Mouse (Mus musculus) embryonic fibroblast, embryonic 13.5 days (primary cell): Measurements from ENCODE around the gene Rab11b. TPM values are rescaled to one million over a fixed set of nuclear protein-coding genes. Genes with fewer than 3 reads are reported as not detected.

ENCODE experiments used
- H3K27ac ChIP-seq: 2 replicates; pipeline ENCODE4 v1.5.1; 2012; ENCODE audit warnings: low read length, control low read depth, inconsistent platforms; ENCODE audit not compliant: insufficient read depth
- H3K4me1 ChIP-seq: 2 replicates; pipeline ENCODE4 v1.6.1; 2011; ENCODE audit warnings: low read length; ENCODE audit not compliant: control insufficient read depth, insufficient read depth
- H3K4me3 ChIP-seq: 2 replicates; pipeline ENCODE4 v1.5.1; 2011; ENCODE audit warnings: mild to moderate bottlenecking, control low read depth, low read length; ENCODE audit not compliant: insufficient read depth
- CTCF ChIP-seq: IDR thresholded peaks from 2 replicates; pipeline ENCODE4 v1.5.1; 2011; ENCODE audit warnings: mild to moderate bottlenecking, control low read depth, low read length, moderate library complexity, borderline replicate concordance; ENCODE audit not compliant: insufficient read depth
- POLR2A ChIP-seq: IDR thresholded peaks from 2 replicates; pipeline ENCODE4 v1.6.1; 2011; ENCODE audit warnings: low read depth, mild to moderate bottlenecking, control low read depth, low read length, moderate library complexity
- polyA plus RNA-seq: library from polyadenylated mRNA; stranded (reverse); fragments of >200 nt; gene quantifications from 2 replicates; pipeline ENCODE4 v1.2.4, GENCODE M21; 2011; ENCODE audit warnings: low read depth; ENCODE audit not compliant: missing spikeins, insufficient read length

The Rab11b gene
- polyA plus RNA-seq, 1 experiment, result 87.3 TPM

DNA sequence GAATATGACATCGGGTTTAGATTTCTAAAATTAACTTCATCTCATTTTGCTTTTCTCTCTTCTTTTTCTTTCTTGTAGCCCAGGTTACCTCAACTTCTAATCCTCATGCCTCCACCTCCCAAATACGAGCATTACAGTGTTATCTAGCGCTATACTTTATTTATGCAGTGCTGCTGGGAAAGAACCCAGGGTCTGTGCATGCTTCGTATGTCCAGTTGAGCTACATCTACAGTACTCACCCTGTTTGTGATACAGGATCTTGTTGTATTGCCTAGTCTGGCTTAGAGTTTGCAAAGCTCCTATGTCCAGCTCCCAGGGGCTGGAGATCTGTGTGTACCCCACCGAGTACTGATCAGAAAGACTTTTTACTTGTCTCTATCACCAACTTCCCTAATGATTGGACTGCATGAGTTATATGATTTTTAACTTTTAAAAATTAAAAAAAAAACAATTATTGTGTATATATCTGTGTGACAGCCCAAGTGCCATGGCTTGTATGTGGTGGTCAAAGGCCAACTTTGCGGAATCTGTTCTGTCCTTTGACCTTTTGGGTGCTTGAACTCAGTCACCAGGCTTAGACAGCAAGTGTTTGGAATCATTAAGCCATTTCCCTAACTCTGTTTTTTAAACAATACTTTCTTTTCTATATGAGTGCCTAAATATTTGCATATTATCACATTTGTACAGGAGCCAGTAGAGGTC is 13.7 kb upstream of the Rab11b start:
- Histone ChIP-seq H3K4me3 (no peak overlapping the region), H3K4me1 (peaks cover 6% of the 10 kb centered on the region), H3K27ac (no peak overlapping the region)
- no peak for TF ChIP-seq POLR2A
- TF ChIP-seq CTCF, result no peak

DNA sequence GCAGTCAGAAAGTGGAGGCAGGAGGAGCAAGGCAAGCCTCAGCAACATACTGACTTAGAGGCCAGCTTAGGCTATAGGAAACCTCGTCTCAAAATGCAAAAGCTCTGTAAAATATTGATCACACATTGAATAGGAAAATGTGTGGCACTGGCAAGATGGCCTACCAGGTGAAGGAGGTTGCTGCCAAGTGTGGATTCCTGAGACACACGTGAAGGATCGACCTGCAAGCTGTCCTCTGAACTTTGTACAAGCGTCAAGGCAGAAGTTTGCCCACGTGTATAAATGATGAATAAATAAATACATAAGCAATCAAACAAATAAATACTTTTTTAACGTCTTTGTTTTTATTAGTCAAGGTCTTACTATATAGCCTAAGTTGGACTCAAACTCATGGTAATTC is 13.1 kb upstream of the Rab11b start:
- H3K27ac ChIP-seq, result no peak overlapping the region
- peaks cover under 1% of the 10 kb centered on the region; the same call in 1 of the 2 replicates for H3K4me1 ChIP-seq
- TF ChIP-seq CTCF (no peak), POLR2A (no peak)
- H3K4me3 ChIP-seq, result no peak overlapping the region

DNA sequence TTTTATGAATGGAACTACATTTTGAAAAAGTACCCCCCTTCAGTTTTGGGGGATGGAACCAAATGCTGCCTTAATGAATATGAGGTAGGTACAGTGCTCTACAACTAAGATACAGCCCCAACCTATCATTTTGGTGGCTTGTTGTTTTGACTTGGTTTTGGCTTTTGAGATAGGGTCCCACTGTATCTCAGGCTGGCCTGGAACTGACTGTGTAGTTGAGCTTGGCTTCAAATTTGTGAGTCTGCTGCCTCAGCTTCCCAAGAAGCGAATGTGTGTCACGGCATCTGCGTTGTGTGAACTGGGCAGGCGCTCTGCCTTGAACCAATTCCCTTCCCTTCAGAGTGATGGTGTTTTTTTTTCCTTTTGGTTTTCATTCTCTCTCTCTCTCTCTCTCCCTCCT is 11.3 kb upstream of the Rab11b start:
- no peaks in the 10 kb centered on the region for H3K4me1 ChIP-seq
- no peak overlapping the region for H3K27ac ChIP-seq
- no peak for TF ChIP-seq CTCF
- TF ChIP-seq POLR2A, result no peak
- H3K4me3 ChIP-seq, result no peak overlapping the region

GRCm38 (mm10) chr17:33766389-33766788 is 6.1 kb upstream of the Rab11b start:
- TF ChIP-seq CTCF (no peak), POLR2A (no peak)
- no peaks in the 10 kb centered on the region for H3K4me1 ChIP-seq
- H3K27ac ChIP-seq, result no peak overlapping the region
- H3K4me3 ChIP-seq, result no peak overlapping the region

DNA sequence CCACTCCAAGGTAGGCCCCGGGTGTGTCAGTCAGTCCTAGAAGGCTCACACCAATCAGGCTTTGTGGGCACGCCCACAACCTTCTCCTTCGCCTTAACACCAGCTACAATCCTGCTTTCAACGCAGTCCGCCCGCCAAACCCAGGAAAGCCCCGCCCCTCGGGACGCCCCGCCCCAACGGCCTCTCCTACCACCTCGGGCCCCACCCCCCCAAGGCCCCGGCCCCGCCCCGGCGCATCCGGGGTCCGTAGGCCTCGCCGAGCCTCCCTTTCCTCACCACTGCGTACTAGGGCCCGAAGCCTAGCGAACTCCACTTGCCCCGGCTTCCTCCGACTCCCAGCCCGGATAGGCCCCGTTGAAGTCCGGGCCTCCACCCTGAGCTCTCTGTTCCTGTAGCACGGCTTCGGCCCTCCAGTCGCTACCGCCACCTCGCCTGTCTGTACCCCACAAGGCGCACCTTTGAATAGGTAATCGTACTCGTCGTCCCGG is 519 bp downstream of the Rab11b start:
- Histone ChIP-seq H3K4me1 (0 out of 2 replicates have a peak, but pooled peaks cover 3% of the 10 kb centered on the region), H3K27ac (peak overlapping the region; percentile 97), H3K4me3 (peak overlapping the region; percentile 72)
- peak; percentile 63; the same call in 1 of the 2 replicates for TF ChIP-seq POLR2A
- no peak for TF ChIP-seq CTCF

DNA sequence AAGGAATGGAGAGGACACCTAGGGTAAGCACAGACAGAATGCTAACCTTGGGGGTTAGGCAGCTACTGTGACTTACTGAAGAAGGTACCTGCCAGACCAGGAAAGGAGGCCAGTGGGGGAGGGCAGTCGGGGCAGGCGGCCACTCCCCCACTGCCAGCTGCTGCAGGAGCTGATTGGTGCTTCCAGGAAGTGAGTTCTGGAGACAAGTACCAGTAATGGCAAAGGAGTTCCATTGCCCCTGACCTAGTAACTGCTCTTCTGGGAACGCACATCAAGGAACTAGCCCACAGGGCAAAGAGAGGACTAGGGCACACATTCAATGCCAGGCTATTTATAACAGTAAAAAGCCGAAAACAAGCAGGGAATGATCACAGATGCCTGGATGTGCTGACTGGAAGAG is 3.1 kb downstream of the Rab11b start:
- Histone ChIP-seq H3K4me3 (no peak overlapping the region), H3K4me1 (peaks cover 5% of the 10 kb centered on the region; the same call in 1 of the 2 replicates), H3K27ac (no peak overlapping the region)
- TF ChIP-seq POLR2A, result no peak

DNA sequence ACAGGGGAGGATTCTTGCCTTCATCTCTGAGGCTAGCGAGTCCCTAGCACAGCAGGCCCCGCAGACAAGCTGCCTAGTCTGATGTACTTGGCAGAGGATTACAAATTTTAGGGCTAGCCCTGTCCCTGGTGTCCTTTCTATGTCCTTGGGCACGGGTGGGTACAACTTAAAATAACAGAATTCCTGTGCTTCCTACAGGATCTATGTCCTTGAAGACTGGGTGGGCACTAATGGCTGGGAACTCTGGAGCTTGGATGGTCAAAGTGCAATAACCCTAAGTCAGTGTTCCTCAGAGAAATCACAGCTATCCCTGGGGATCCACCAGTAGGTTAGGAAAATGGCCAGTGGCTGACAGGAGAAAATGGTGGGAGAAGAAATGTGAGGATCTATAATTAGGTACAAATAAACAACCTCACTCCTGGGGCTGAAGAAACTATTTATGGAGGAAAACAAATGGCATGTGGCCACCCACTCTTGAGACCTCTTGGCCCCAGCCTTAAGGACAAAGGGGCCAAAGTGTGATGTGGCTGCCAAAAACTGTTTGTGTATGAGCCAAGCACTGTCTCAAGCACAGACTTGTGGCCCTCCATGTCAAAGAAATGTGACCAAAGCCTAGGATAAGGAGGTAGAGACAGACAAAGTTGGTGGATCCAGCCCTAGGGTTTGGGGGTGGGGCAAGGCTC is 4.1 kb downstream of the Rab11b start:
- H3K4me3 ChIP-seq, result no peak overlapping the region
- no peak overlapping the region for H3K27ac ChIP-seq
- TF ChIP-seq CTCF (no peak), POLR2A (no peak)
- peaks cover 5% of the 10 kb centered on the region; the same call in 1 of the 2 replicates for H3K4me1 ChIP-seq

DNA sequence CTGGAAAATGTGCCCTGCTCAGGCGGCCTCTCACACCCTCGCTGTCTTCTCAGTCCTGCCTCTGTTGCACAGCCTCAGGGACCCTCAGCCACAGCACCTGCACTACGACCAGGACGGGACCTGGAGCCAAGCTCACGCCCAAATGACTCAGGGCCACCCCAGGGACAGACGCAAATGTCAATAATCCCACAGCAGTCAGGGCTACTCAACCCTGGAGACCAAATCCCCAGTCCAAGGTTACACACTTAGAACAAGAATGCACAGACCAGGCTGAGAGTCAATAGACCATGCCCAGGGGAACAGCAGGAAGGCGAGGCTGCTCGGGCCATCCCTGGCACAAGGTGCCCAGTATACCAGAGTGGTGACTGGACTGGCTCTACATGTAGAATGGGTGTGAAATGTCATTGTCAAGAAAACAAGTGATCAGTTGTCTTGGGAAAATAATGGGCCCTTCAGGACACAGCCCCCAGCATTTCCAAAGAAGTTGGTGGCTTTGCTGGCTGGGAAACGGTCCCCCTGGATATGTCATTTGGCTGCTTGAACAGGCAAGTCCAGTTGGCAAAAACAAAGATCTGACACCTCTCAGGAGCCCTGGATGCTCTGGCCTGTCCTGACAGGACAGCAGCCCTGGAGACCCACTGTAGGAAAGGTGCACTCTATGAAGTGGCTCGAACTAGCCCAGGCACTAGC is 4.8 kb downstream of the Rab11b start:
- no peak for TF ChIP-seq CTCF
- TF ChIP-seq POLR2A, result no peak
- H3K27ac ChIP-seq, result no peak overlapping the region
- H3K4me1 ChIP-seq, result peaks cover 5% of the 10 kb centered on the region; the same call in 1 of the 2 replicates
- no peak overlapping the region for H3K4me3 ChIP-seq

DNA sequence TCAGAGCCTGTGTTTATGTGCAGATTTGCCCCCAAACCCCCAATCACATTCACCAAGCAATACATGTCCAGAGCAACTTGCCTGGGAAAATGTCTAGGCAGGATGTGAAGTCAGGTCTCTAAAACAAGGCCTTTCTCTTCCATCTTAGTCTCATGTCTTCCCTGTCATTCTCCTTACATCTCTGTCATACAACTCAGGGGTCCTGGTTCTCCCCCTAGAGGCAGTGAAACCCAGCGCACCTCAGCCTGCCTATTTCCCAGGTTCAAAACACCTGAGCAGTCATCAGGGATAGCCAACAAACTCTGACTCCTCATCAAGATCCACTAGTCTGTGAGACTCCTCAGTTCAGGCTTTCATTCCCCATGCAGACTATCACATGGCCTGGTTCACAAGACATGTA is 5.7 kb downstream of the Rab11b start:
- TF ChIP-seq POLR2A, result no peak
- TF ChIP-seq CTCF, result no peak
- Histone ChIP-seq H3K4me1 (peaks cover 5% of the 10 kb centered on the region; the same call in 1 of the 2 replicates), H3K27ac (no peak overlapping the region), H3K4me3 (no peak overlapping the region)
